8 mouse cellular contexts compared by ENCODE assay signal in genomic region chr3:145817276-145817675, GRCm38 (mm10). TPM values are rescaled to one million over a fixed set of nuclear protein-coding genes. Genes with fewer than 3 reads are reported as not detected.
A peak's percentile ranks its signal among the peaks of the same experiment; 100 is the strongest.
DNase-seq lines count a peak whose midpoint lies in the region; ATAC-seq and TF ChIP-seq lines count a peak whose summit lies in the region.

No protein-coding gene starts in this region.

- no peak overlapping the region for H3K9ac ChIP-seq in heart, embryonic 15.5 days
- H3K9ac ChIP-seq in heart, adult 2 months (ENCODE audit: low read depth, low read length) = no peak overlapping the region
- no peak overlapping the region for H3K9ac ChIP-seq in forebrain, postnatal 0 days
- H3K9ac ChIP-seq in liver, embryonic 13.5 days = no peak overlapping the region

- no peak for TF ChIP-seq CTCF in heart, adult 2 months (IDR thresholded peaks at IDR 0.05)
- TF ChIP-seq CTCF in forebrain, postnatal 0 days (IDR thresholded peaks at IDR 0.05; ENCODE audit: low read depth) = no peak

- no peak overlapping the region for H3K4me2 ChIP-seq in heart, embryonic 15.5 days
- no peak overlapping the region for H3K4me2 ChIP-seq in forebrain, postnatal 0 days (ENCODE audit: low read depth)
- H3K4me2 ChIP-seq in liver, embryonic 13.5 days = no peak overlapping the region

- no peaks in the 10 kb centered on the region for H3K36me3 ChIP-seq in heart, embryonic 15.5 days
- no peaks in the 10 kb centered on the region for H3K36me3 ChIP-seq in heart, adult 2 months (ENCODE audit: control insufficient read depth, insufficient read depth, low read length)
- no peaks in the 10 kb centered on the region for H3K36me3 ChIP-seq in forebrain, postnatal 0 days (ENCODE audit: insufficient read depth)
- no peaks in the 10 kb centered on the region for H3K36me3 ChIP-seq in liver, embryonic 13.5 days

- no peak overlapping the region for H3K4me3 ChIP-seq in heart, embryonic 15.5 days
- H3K4me3 ChIP-seq in heart, adult 2 months = no peak overlapping the region
- no peak overlapping the region for H3K4me3 ChIP-seq in forebrain, postnatal 0 days (ENCODE audit: low read depth, low read length)
- H3K4me3 ChIP-seq in liver, embryonic 13.5 days (replicated peaks) = no peak overlapping the region

- H3K79me2 ChIP-seq in heart, adult 2 months (replicated peaks; ENCODE audit: control insufficient read depth, insufficient read depth, low read length) = no peaks in the 10 kb centered on the region

- no peak for TF ChIP-seq EP300 in heart, adult 2 months (IDR thresholded peaks at IDR 0.05; ENCODE audit: insufficient read depth, low read depth, low read length)

- H3K27ac ChIP-seq in heart, embryonic 15.5 days = peak overlapping the region; percentile 55
- no peak overlapping the region for H3K27ac ChIP-seq in heart, adult 2 months
- H3K27ac ChIP-seq in forebrain, postnatal 0 days (ENCODE audit: low read depth, low read length) = no peak overlapping the region
- H3K27ac ChIP-seq in liver, embryonic 13.5 days = peak overlapping the region; percentile 6; the same call in 1 of the 2 replicates

- 0 out of 2 replicates have a peak, but pooled peaks have one; percentile 40 for ATAC-seq in heart, embryonic 15.5 days (replicated peaks; ENCODE audit: insufficient number of reproducible peaks, insufficient read depth, low FRiP score, low read depth)
- peak; percentile 65 for ATAC-seq in forebrain, postnatal 0 days
- ATAC-seq in liver, embryonic 13.5 days (ENCODE audit: low read depth) = no peak
- ATAC-seq in monocyte, adult 5-6 weeks (replicated peaks; ENCODE audit: insufficient number of reproducible peaks, low FRiP score, low TSS enrichment, poor library complexity, severe bottlenecking) = no peak

- no peak for DNase-seq in heart, adult 2 months
- DNase-seq in brain, adult 2 months (ENCODE audit: low read depth, low spot score) = peak; percentile 21
- peak; percentile 22 for DNase-seq in forebrain, postnatal 0 days
- no peak for DNase-seq in liver, embryonic 13.5 days
- DNase-seq in urinary bladder, postnatal 14 days (ENCODE audit: low spot score) = no peak
- DNase-seq in right cerebral cortex, adult 2 months (ENCODE audit: low spot score in 2 of 2) = no peak

- no peak for TF ChIP-seq POLR2A in heart, adult 2 months (IDR thresholded peaks at IDR 0.05; ENCODE audit: insufficient read depth, low read depth, low read length)

- no peaks in the 10 kb centered on the region for H3K27me3 ChIP-seq in heart, embryonic 15.5 days
- H3K27me3 ChIP-seq in heart, adult 2 months (ENCODE audit: control insufficient read depth, insufficient read depth, low read length) = no peaks in the 10 kb centered on the region
- no peaks in the 10 kb centered on the region for H3K27me3 ChIP-seq in forebrain, postnatal 0 days (ENCODE audit: insufficient read depth, low read length)
- H3K27me3 ChIP-seq in liver, embryonic 13.5 days = no peaks in the 10 kb centered on the region

- WGBS in heart, embryonic 15.5 days = 53% methylated on average over 6 of the region's 6 CpGs
- 39% methylated on average over 6 of the region's 6 CpGs for WGBS in heart, adult 2 months
- 20% methylated on average over 6 of the region's 6 CpGs for WGBS in forebrain, postnatal 0 days
- 57% methylated on average over 6 of the region's 6 CpGs for WGBS in liver, embryonic 13.5 days (ENCODE audit: insufficient replicate concordance)

- H3K9me3 ChIP-seq in heart, embryonic 15.5 days (replicated peaks) = no peaks in the 10 kb centered on the region
- no peaks in the 10 kb centered on the region for H3K9me3 ChIP-seq in forebrain, postnatal 0 days (ENCODE audit: low read length)
- H3K9me3 ChIP-seq in liver, embryonic 13.5 days (replicated peaks) = no peaks in the 10 kb centered on the region

- peaks cover 21% of the 10 kb centered on the region for H3K4me1 ChIP-seq in heart, embryonic 15.5 days (replicated peaks)
- H3K4me1 ChIP-seq in heart, adult 2 months (ENCODE audit: control insufficient read depth, insufficient read depth, low read length) = no peaks in the 10 kb centered on the region
- H3K4me1 ChIP-seq in forebrain, postnatal 0 days (ENCODE audit: insufficient read depth) = no peaks in the 10 kb centered on the region
- peaks cover 38% of the 10 kb centered on the region for H3K4me1 ChIP-seq in liver, embryonic 13.5 days (replicated peaks)

- intact Hi-C loops in heart, adult 2 months (cut with DNase I) = no loop called here

RNA-seq across cellular contexts. Expression of gene Ddah1, which starts 58.8 kb away (rescaled TPM):
- 21.0 and 25.4 TPM in 2 replicates for polyA plus RNA-seq in heart, embryonic 15.5 days (2015; fragmentation: Nextera tagmentation; extraction: Ambion mirVana)
- 1 to 10 TPM; 5.4 to 5.9 TPM for total RNA-seq in heart, adult 2 months (2021)
- 4.5 and 15.8 TPM in 2 replicates for polyA plus RNA-seq in heart, adult 2 months (2012; rRNA removed)
- 112 and 147 TPM in 2 replicates for total RNA-seq in forebrain, postnatal 0 days (2014; rRNA removed)
- polyA plus RNA-seq in forebrain, postnatal 0 days (2015; fragmentation: Nextera tagmentation; extraction: Ambion mirVana) = 168 and 206 TPM in 2 replicates
- polyA plus RNA-seq in liver, embryonic 13.5 days (2015; fragmentation: Nextera tagmentation; extraction: Ambion mirVana) = 37.6 and 39.3 TPM in 2 replicates
- total RNA-seq in monocyte, adult 5-6 weeks (2017) = not detected in 3 replicates

Comparison
In these comparisons a context has a peak if more than half of its experiments do, and no peak if none do; other contexts are left out.
1. H3K27ac ChIP-seq: peak in heart, embryonic 15.5 days (single experiment) and liver, embryonic 13.5 days (single experiment); none in heart, adult 2 months (single experiment) and forebrain, postnatal 0 days (single experiment).
2. ATAC-seq: peak in heart, embryonic 15.5 days (single experiment) and forebrain, postnatal 0 days (single experiment); none in liver, embryonic 13.5 days (single experiment) and monocyte, adult 5-6 weeks (single experiment).
3. DNase-seq: peak in brain, adult 2 months (single experiment) and forebrain, postnatal 0 days (single experiment); none in heart, adult 2 months (0 of 2), liver, embryonic 13.5 days (single experiment), urinary bladder, postnatal 14 days (single experiment) and right cerebral cortex, adult 2 months (0 of 2).